Mouse (Mus musculus) limb, embryonic 14.5 days (tissue): Measurements from ENCODE around the gene Tnni3k. TPM values are rescaled to one million over a fixed set of nuclear protein-coding genes. Genes with fewer than 3 reads are reported as not detected.

Experiments
- ATAC-seq: fragments of 200-750 bp; cut with Nextera tagmentation; 2 replicates; pipeline ENCODE4 v1.8.0; 2017; ENCODE audit warnings: low read depth, moderate number of reproducible peaks, moderate TSS enrichment; ENCODE audit not compliant: low FRiP score
- DNase-seq: peaks from one replicate; pipeline ENCODE4 v3.0.0-alpha.2; 2015; ENCODE audit warnings: low spot score
- H3K27ac ChIP-seq: fragments of 300-500 bp; sonication (generic); replicated peaks from 2 replicates; pipeline ENCODE4 v1.5.1; 2014; ENCODE audit warnings: low read depth, mild to moderate bottlenecking, low read length, moderate library complexity, mixed read lengths
- H3K27me3 ChIP-seq: fragments of 300-500 bp; sonication (generic); 2 replicates; pipeline ENCODE4 v1.6.1; 2014; ENCODE audit warnings: low read length, mixed read lengths; ENCODE audit not compliant: control insufficient read depth, insufficient read depth
- H3K36me3 ChIP-seq: fragments of 300-500 bp; sonication (generic); 2 replicates; pipeline ENCODE4 v1.6.1; 2014; ENCODE audit warnings: mild to moderate bottlenecking, low read length, moderate library complexity, mixed read lengths; ENCODE audit not compliant: control insufficient read depth, insufficient read depth
- H3K4me1 ChIP-seq: fragments of 300-500 bp; sonication (generic); 2 replicates; pipeline ENCODE4 v1.6.1; 2014; ENCODE audit warnings: antibody characterized with exemption, low read length, mixed read lengths; ENCODE audit not compliant: control insufficient read depth, insufficient read depth
- H3K4me2 ChIP-seq: fragments of 300-500 bp; sonication (generic); replicated peaks from 2 replicates; pipeline ENCODE4 v1.6.1; 2014; ENCODE audit warnings: low read depth, mild to moderate bottlenecking, low read length, moderate library complexity; ENCODE audit not compliant: severe bottlenecking
- H3K4me3 ChIP-seq: fragments of 300-500 bp; sonication (generic); replicated peaks from 2 replicates; pipeline ENCODE4 v1.5.1; 2014; ENCODE audit warnings: low read length
- H3K9ac ChIP-seq: fragments of 300-500 bp; sonication (generic); 2 replicates; pipeline ENCODE4 v1.6.1; 2014; ENCODE audit warnings: mild to moderate bottlenecking, low read depth, low read length, moderate library complexity; ENCODE audit not compliant: severe bottlenecking
- H3K9me3 ChIP-seq: fragments of 300-500 bp; sonication (generic); 2 replicates; pipeline ENCODE4 v1.6.1; 2016; ENCODE audit warnings: low read length; ENCODE audit not compliant: control insufficient read depth
- POLR2A ChIP-seq: fragments of 200-500 bp; IDR thresholded peaks from 2 replicates; pipeline ENCODE4 v1.8.0; 2012; ENCODE audit warnings: inconsistent platforms, mild to moderate bottlenecking, moderate library complexity, borderline replicate concordance; ENCODE audit not compliant: insufficient read depth, insufficient read length; ENCODE audit errors: extremely low read depth
- WGBS: fragments of 180-500 bp; shearing (Covaris S2); extraction: QIAGEN DNeasy Blood & Tissue Kit; methylation state at CpG from one replicate; pipeline ENCODE4 v1.1.7; 2014; 5-methylcytosine and 5-hydroxymethylcytosine counted together
- polyA plus RNA-seq, 2 experiments: library from polyadenylated mRNA; depleted of rRNA in 1 of 2; stranded (reverse) in 1 of 2; unstranded in 1 of 2; fragments of >200 nt; fragmentation: Nextera tagmentation in 1 of 2; extraction: Ambion mirVana in 1 of 2; gene quantifications; 2 replicates each; pipeline versions ENCODE4 v1.2.1 to v1.2.3; 2012 to 2014

The Tnni3k gene
- polyA plus RNA-seq, 2 experiments: 0.03 TPM; not detected in 1

GRCm38 (mm10) chr3:154896737-154897136 is 158.5 kb downstream of the Tnni3k start:
- H3K27me3 ChIP-seq: no peaks in the 10 kb centered on the region
- no peak overlapping the region for H3K9ac ChIP-seq
- WGBS: 67% methylated on average over 7 of the region's 7 CpGs
- H3K4me3 ChIP-seq: no peak overlapping the region
- H3K9me3 ChIP-seq: no peaks in the 10 kb centered on the region
- ATAC-seq (no peak), DNase-seq (no peak)
- H3K27ac ChIP-seq: no peak overlapping the region
- H3K36me3 ChIP-seq: no peaks in the 10 kb centered on the region
- H3K4me2 ChIP-seq: no peak overlapping the region
- no peaks in the 10 kb centered on the region for H3K4me1 ChIP-seq
- TF ChIP-seq POLR2A: no peak

- Histone ChIP-seq H3K4me1 (no peaks in the 10 kb centered on the region), H3K4me2 (no peak overlapping the region), H3K36me3 (no peaks in the 10 kb centered on the region), H3K27ac (no peak overlapping the region), H3K9ac (no peak overlapping the region), H3K27me3 (no peaks in the 10 kb centered on the region), H3K9me3 (no peaks in the 10 kb centered on the region), H3K4me3 (no peak overlapping the region)
- ATAC-seq (no peak), DNase-seq (no peak)
- no peak for TF ChIP-seq POLR2A
- WGBS: 74% methylated on average over 3 of the region's 3 CpGs
Measured at GRCm38 (mm10) chr3:154893225-154893624, 162.0 kb downstream of the Tnni3k start.

- H3K4me1 ChIP-seq: no peaks in the 10 kb centered on the region
- WGBS: 36% methylated on average over 5 of the region's 5 CpGs
- DNase-seq: peak; percentile 63
- H3K27ac ChIP-seq: no peak overlapping the region
- ATAC-seq: no peak
- H3K36me3 ChIP-seq: no peaks in the 10 kb centered on the region
- H3K9ac ChIP-seq: no peak overlapping the region
- no peaks in the 10 kb centered on the region for H3K9me3 ChIP-seq
- H3K4me2 ChIP-seq: no peak overlapping the region
- no peak overlapping the region for H3K4me3 ChIP-seq
- TF ChIP-seq POLR2A: no peak
- H3K27me3 ChIP-seq: no peaks in the 10 kb centered on the region
Measured at GRCm38 (mm10) chr3:154885452-154885851, 169.8 kb downstream of the Tnni3k start.

GRCm38 (mm10) chr3:154885048-154885447 is 170.2 kb downstream of the Tnni3k start:
- no peak overlapping the region for H3K4me3 ChIP-seq
- ATAC-seq (peak; percentile 23; the same call in 1 of the 2 replicates), DNase-seq (no peak)
- no peaks in the 10 kb centered on the region for H3K4me1 ChIP-seq
- 27% methylated on average over 5 of the region's 5 CpGs for WGBS
- no peaks in the 10 kb centered on the region for H3K36me3 ChIP-seq
- no peak overlapping the region for H3K4me2 ChIP-seq
- no peak for TF ChIP-seq POLR2A
- no peaks in the 10 kb centered on the region for H3K9me3 ChIP-seq
- no peak overlapping the region for H3K27ac ChIP-seq
- no peaks in the 10 kb centered on the region for H3K27me3 ChIP-seq
- no peak overlapping the region for H3K9ac ChIP-seq

- no peak for DNase-seq
- Histone ChIP-seq H3K27me3 (no peaks in the 10 kb centered on the region), H3K4me2 (no peak overlapping the region), H3K4me3 (no peak overlapping the region), H3K36me3 (no peaks in the 10 kb centered on the region), H3K9ac (no peak overlapping the region), H3K9me3 (no peaks in the 10 kb centered on the region), H3K27ac (no peak overlapping the region), H3K4me1 (no peaks in the 10 kb centered on the region)
- WGBS: 74% methylated on average over 2 of the region's 2 CpGs
- ATAC-seq: no peak
- TF ChIP-seq POLR2A: no peak
Measured at GRCm38 (mm10) chr3:154881428-154881986, 173.7 kb downstream of the Tnni3k start.

- 20% methylated on average over 4 of the region's 4 CpGs for WGBS
- no peak for TF ChIP-seq POLR2A
- Histone ChIP-seq H3K4me1 (no peaks in the 10 kb centered on the region), H3K27ac (no peak overlapping the region), H3K36me3 (no peaks in the 10 kb centered on the region), H3K4me2 (no peak overlapping the region), H3K9me3 (no peaks in the 10 kb centered on the region), H3K9ac (no peak overlapping the region), H3K4me3 (no peak overlapping the region), H3K27me3 (no peaks in the 10 kb centered on the region)
- DNase-seq (no peak), ATAC-seq (no peak)
Measured at GRCm38 (mm10) chr3:154880536-154880939, 174.7 kb downstream of the Tnni3k start.
